15 mouse cellular contexts compared by ENCODE assay signal in the genomic region with DNA sequence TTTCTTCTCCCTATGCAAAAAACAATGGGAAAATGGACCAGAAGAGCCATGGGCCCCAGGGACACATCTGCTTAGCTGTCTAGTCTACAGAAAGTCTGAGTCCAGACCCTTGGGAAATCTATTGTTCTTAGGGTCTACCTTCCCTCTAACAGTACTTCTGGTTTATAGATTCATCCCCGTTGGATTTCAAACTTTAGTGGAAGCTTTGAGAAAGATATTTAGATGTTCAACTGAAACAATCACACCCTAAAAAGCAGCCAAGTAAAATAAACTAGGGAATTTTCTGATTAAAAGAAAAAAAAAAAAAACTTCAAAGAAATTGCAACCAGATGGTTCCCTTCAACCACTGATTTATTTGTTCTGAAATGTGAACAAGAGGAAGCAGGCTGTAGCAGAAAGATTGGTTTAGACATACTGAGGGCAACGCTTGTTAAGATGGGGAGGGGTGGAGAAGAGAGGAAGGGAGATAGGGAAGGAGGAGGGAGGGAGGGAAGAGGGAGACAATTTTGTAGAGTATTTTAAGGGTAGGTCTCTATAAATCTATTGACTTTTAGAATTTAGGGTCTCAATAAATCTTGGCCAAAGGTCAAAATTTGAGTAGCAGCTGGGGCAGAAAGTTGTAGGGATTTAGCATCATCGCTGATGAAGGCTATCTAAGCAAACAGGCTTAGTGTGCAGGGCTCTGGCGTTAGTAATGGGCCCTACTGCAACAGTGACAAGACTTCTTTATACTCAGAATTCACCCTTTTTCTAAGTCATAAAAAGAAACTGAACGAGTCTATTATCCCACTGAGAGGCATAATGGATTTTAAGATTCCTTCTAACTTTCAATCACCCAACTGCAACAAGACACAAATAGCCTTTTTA.
A peak's percentile ranks its signal among the peaks of the same experiment; 100 is the strongest.
DNase-seq lines count a peak whose midpoint lies in the region; ATAC-seq and TF ChIP-seq lines count a peak whose summit lies in the region.
"Had no signal": no experiment of that assay in that cellular context is flagged by ENCODE, and none has a peak within 500 bp of the region (broad histone marks: within the 10 kb centered on the region; RNA-seq: fewer than 3 reads in every experiment).

No protein-coding gene starts in this region.

- no peaks in the 10 kb centered on the region for H3K27me3 ChIP-seq in kidney, postnatal 0 days (ENCODE audit: insufficient read depth, low read length)
- no peaks in the 10 kb centered on the region for H3K27me3 ChIP-seq in embryonic facial prominence, embryonic 12.5 days
- H3K27me3 ChIP-seq in limb, embryonic 13.5 days = no peaks in the 10 kb centered on the region

- TF ChIP-seq CTCF in kidney, postnatal 0 days (IDR thresholded peaks at IDR 0.05; ENCODE audit: low read depth) = no peak
- TF ChIP-seq CTCF in left cerebral cortex, adult 2 months (IDR thresholded peaks at IDR 0.05) = no peak

- no peaks in the 10 kb centered on the region for H3K4me1 ChIP-seq in kidney, postnatal 0 days (replicated peaks; ENCODE audit: insufficient read depth, low read length)
- H3K4me1 ChIP-seq in embryonic facial prominence, embryonic 12.5 days = peaks cover 7% of the 10 kb centered on the region
- H3K4me1 ChIP-seq in limb, embryonic 13.5 days = peaks cover 18% of the 10 kb centered on the region

- H3K4me3 ChIP-seq in kidney, postnatal 0 days (replicated peaks; ENCODE audit: low read depth, low read length) = no peak overlapping the region
- H3K4me3 ChIP-seq in embryonic facial prominence, embryonic 12.5 days = no peak overlapping the region
- no peak overlapping the region for H3K4me3 ChIP-seq in limb, embryonic 13.5 days
- H3K4me3 ChIP-seq in left cerebral cortex, adult 2 months = no peak overlapping the region

- 0 out of 2 replicates have a peak overlapping the region, but pooled peaks have one; percentile 27 for H3K27ac ChIP-seq in kidney, postnatal 0 days
- H3K27ac ChIP-seq in embryonic facial prominence, embryonic 12.5 days = peak overlapping the region; percentile 87
- no peak overlapping the region for H3K27ac ChIP-seq in limb, embryonic 13.5 days
- H3K27ac ChIP-seq in left cerebral cortex, adult 2 months = no peak overlapping the region

- H3K9ac ChIP-seq in kidney, postnatal 0 days (ENCODE audit: low read depth, low read length) = no peak overlapping the region
- no peak overlapping the region for H3K9ac ChIP-seq in embryonic facial prominence, embryonic 12.5 days
- no peak overlapping the region for H3K9ac ChIP-seq in limb, embryonic 13.5 days
- H3K9ac ChIP-seq: forebrain, postnatal 0 days had no signal

- 20% methylated on average over 5 of the region's 5 CpGs for WGBS in kidney, postnatal 0 days
- 39% methylated on average over 5 of the region's 5 CpGs for WGBS in embryonic facial prominence, embryonic 12.5 days
- WGBS in limb, embryonic 13.5 days = 15% methylated on average over 5 of the region's 5 CpGs

- no peaks in the 10 kb centered on the region; the same call in 1 of the 2 replicates for H3K9me3 ChIP-seq in kidney, postnatal 0 days (replicated peaks; ENCODE audit: low read length)
- no peaks in the 10 kb centered on the region for H3K9me3 ChIP-seq in embryonic facial prominence, embryonic 12.5 days
- H3K9me3 ChIP-seq in limb, embryonic 13.5 days = 0 out of 2 replicates have a peak, but pooled peaks cover 8% of the 10 kb centered on the region

- peak; percentile 3 for DNase-seq in heart, adult 8-10 months (ENCODE audit: low spot score)
- no peak for DNase-seq in heart, adult 9 months (ENCODE audit: low spot score in 2 of 2)
- DNase-seq in kidney, postnatal 0 days (ENCODE audit: low spot score) = peak; percentile 85
- no peak for DNase-seq in kidney, adult 18-20 months
- no peak for DNase-seq in natural killer cell, adult 2 months (ENCODE audit: low spot score in 2 of 2)
- no peak for DNase-seq in left cerebral cortex, adult 2 months (ENCODE audit: extremely low spot score in 1 of 2, low spot score in 2 of 2)
- DNase-seq: B cell, adult 2 months; cerebellum, adult 18-20 months; forebrain, postnatal 0 days; gastrocnemius, postnatal 36 days; thymus, postnatal 14 days had no signal

- H3K4me2 ChIP-seq in kidney, postnatal 0 days (ENCODE audit: low read length) = no peak overlapping the region
- H3K4me2 ChIP-seq in embryonic facial prominence, embryonic 12.5 days (replicated peaks) = no peak overlapping the region
- H3K4me2 ChIP-seq in limb, embryonic 13.5 days (replicated peaks) = no peak overlapping the region
- H3K4me2 ChIP-seq: midbrain, embryonic 11.5 days had no signal

- ATAC-seq in kidney, postnatal 0 days (replicated peaks; ENCODE audit: low FRiP score, low read depth) = no peak
- peak; percentile 75; the same call in 1 of the 2 replicates for ATAC-seq in embryonic facial prominence, embryonic 12.5 days (ENCODE audit: insufficient number of reproducible peaks, insufficient read depth, low FRiP score, low TSS enrichment)
- ATAC-seq in limb, embryonic 13.5 days (ENCODE audit: low FRiP score, low read depth) = peak; percentile 57; the same call in 1 of the 2 replicates
- ATAC-seq: forebrain, postnatal 0 days; hindbrain, embryonic 16.5 days had no signal

- intact Hi-C loops in left cerebral cortex, adult 2 months (cut with DNase I) = no loop called here

- H3K36me3 ChIP-seq in kidney, postnatal 0 days (ENCODE audit: insufficient read depth, low read length) = no peaks in the 10 kb centered on the region
- no peaks in the 10 kb centered on the region for H3K36me3 ChIP-seq in embryonic facial prominence, embryonic 12.5 days
- no peaks in the 10 kb centered on the region for H3K36me3 ChIP-seq in limb, embryonic 13.5 days

Comparison
In these comparisons a context has a peak if more than half of its experiments do, and no peak if none do; other contexts are left out.
1. DNase-seq: peak in heart, adult 8-10 months (single experiment) and kidney, postnatal 0 days (single experiment); none in heart, adult 9 months (0 of 2), kidney, adult 18-20 months (single experiment), natural killer cell, adult 2 months (0 of 2) and left cerebral cortex, adult 2 months (0 of 2).
2. H3K27ac ChIP-seq: peak in kidney, postnatal 0 days (single experiment) and embryonic facial prominence, embryonic 12.5 days (single experiment); none in limb, embryonic 13.5 days (single experiment) and left cerebral cortex, adult 2 months (single experiment).